Mouse (Mus musculus) liver, postnatal 0 days (tissue): Measurements from ENCODE around the gene Alg3.

ENCODE experiments used
- CTCF ChIP-seq: sonication (generic); IDR thresholded peaks from 2 replicates; pipeline ENCODE4 v1.5.1; 2016; ENCODE audit warnings: antibody characterized with exemption, low read depth
- EP300 ChIP-seq: IDR thresholded peaks from 2 replicates; pipeline ENCODE4 v1.6.1; 2016; ENCODE audit warnings: antibody characterized with exemption, low read depth, mild to moderate bottlenecking

DNA sequence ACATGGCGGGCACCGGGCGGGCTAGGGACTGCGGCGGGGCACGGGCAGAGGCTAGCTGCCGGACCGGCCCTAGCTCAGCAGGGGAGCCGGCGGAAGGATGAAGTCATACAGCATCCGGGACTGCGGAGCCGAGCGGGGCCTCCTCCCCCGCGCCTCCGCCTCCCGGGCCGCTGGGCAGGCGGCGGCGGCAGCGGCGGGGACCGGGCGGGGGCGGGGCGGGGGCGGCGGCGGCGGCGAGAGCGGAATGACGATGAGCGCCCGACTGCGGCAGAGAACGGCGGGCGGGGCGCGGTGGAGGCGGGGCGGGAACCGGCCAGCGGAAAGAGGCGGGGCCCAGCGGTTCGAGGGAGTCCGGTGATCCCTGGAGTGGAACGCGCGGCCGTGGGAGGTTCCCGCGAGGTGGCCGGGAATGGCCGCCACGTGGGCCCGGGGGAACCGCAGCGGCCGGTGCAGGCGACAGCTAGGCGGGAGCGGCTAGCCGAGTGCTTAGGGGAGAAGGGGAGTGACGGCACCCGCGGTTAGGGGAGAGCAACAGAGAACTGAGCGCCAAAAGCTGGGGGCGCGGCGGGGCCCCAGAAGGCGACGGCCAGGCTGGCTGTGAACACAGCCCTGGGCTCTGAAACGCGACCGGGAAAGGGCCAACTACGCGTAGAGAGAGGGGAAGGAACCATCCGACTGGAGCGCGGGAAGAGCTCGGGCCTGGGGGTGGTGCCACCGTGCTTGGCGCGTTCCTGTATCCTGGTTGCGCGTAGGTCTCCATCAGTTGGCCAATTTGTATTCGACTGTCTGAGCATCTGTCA, 9.9 kb upstream of the Alg3 start, which contains the start of gene Camk2n2:
- TF ChIP-seq CTCF (no peak), EP300 (no peak)
